8 mouse cellular contexts compared by ENCODE assay signal in the genomic region with DNA sequence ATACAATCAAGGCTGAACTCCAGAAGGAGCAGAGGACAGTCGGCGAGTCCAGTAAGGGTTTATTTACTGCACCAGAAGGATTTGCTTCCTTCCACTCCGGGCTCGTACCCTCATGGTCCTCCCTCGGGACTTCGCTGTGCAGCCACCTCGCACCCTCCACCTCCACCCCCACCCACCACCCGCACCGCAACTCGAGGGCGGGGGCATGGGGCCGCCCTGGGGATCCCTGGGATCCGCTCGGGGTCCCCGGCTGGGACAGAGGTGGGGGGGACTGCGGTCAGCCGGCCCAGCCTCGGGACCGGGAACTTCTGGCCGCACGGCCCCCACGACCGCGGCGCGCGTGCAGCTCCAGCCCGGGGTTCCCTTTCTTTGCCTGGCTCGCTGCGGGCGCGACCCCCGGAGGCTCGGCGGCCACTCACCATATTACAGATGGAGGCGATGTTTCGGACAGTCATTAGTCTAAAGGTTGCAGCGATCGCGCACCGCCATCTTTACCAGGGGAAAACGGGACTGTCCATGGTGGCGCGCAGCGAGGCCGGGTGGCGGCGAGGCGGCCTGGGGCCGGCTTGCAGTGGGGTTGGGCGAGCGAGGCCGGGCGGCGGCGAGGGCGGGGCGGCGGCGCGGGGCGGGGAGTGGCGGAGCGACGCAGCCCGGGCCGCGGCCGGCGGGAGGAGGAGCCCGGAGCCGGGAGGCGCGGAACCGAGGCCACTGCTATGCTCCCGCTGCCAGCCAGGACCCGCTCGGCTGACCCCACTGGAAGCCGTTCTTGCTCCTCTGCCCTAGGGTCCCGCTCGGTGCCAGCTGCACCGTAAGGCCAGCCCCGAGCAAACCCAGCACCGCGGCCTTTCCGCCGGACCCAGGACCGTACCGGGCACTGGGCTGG. TPM values are rescaled to one million over a fixed set of nuclear protein-coding genes. Genes with fewer than 3 reads are reported as not detected.
DNase-seq lines count a peak whose midpoint lies in the region; ATAC-seq and TF ChIP-seq lines count a peak whose summit lies in the region.

Usp46 (minus strand) TSS at position 601 of the 883 bp plus-strand sequence.

- H3K4me2 ChIP-seq in hindbrain, postnatal 0 days (ENCODE audit: low read depth, low read length), result peak within 1 kb of the TSS; percentile 91

- peak within 1 kb of the TSS; percentile 93 for H3K27ac ChIP-seq in hindbrain, postnatal 0 days

- intact Hi-C loops in left cerebral cortex, postnatal 25 days (cut with DNase I), result loop anchor here (5.0 to 10.0 kb wide), 3 partner anchors 129 to 1087 kb away; partner anchors contain the start of genes Pdgfra and Rasl11b

- peak within 1 kb of the TSS; percentile 98 for H3K9ac ChIP-seq in hindbrain, postnatal 0 days (replicated peaks; ENCODE audit: low read length)

- under 1% methylated on average over 72 of the region's 89 CpGs for WGBS in hindbrain, postnatal 0 days

- peak; percentile 82 for DNase-seq in adipocyte (ENCODE audit: low spot score)
- DNase-seq in gastrocnemius, postnatal 10 days, result peak; percentile 93
- DNase-seq in hindbrain, postnatal 0 days (ENCODE audit: low spot score), result peak; percentile 84
- DNase-seq in left cerebral cortex, postnatal 25 days (ENCODE audit: low spot score in 2 of 2), result peak; percentile 75 to 81
- DNase-seq in right cerebral cortex, postnatal 14 days, result peak; percentile 82
- peak; percentile 90 for DNase-seq in urinary bladder, postnatal 25 days (ENCODE audit: low spot score)

- TF ChIP-seq CTCF in hindbrain, postnatal 0 days (IDR thresholded peaks at IDR 0.05; ENCODE audit: low read depth), result no peak

- H3K4me1 ChIP-seq in hindbrain, postnatal 0 days (ENCODE audit: insufficient read depth, low read length), result peaks cover 26% of the 10 kb centered on the region

- peak; percentile 40 for ATAC-seq in common myeloid progenitor, adult 5-6 weeks (replicated peaks; ENCODE audit: low read depth, poor library complexity, severe bottlenecking)
- peak; percentile 91 for ATAC-seq in hindbrain, postnatal 0 days
- ATAC-seq in megakaryocyte-erythroid progenitor cell, adult 5-6 weeks (replicated peaks; ENCODE audit: low FRiP score, low TSS enrichment, poor library complexity, severe bottlenecking), result peak; percentile 32

- peak within 1 kb of the TSS; percentile 74 for H3K4me3 ChIP-seq in hindbrain, postnatal 0 days (ENCODE audit: low read length)

- no peaks in the 10 kb centered on the region for H3K36me3 ChIP-seq in hindbrain, postnatal 0 days (ENCODE audit: insufficient read depth, low read length)

- H3K27me3 ChIP-seq in hindbrain, postnatal 0 days (ENCODE audit: insufficient read depth, low read length), result no peaks in the 10 kb centered on the region

- no peaks in the 10 kb centered on the region for H3K9me3 ChIP-seq in hindbrain, postnatal 0 days (ENCODE audit: low read length)

RNA-seq across cellular contexts. Expression of gene Usp46, which starts in this region (rescaled TPM):
- 10.5 and 15.0 TPM in 2 replicates for total RNA-seq in common myeloid progenitor, adult 5-6 weeks (2017)
- total RNA-seq in gastrocnemius, postnatal 10 days (2021), result 10 to 100 TPM; 21.7 to 21.8 TPM
- total RNA-seq in hindbrain, postnatal 0 days (2014; rRNA removed), result 52.7 and 65.4 TPM in 2 replicates
- polyA plus RNA-seq in hindbrain, postnatal 0 days (2015; fragmentation: Nextera tagmentation; extraction: Ambion mirVana), result 39.1 and 40.5 TPM in 2 replicates
- total RNA-seq in left cerebral cortex, postnatal 25 days (2021), result 100 to 1,000 TPM; 148 to 153 TPM
- total RNA-seq in megakaryocyte-erythroid progenitor cell, adult 5-6 weeks (2014; fragmentation: Nextera tagmentation), result 37.3 and 54.5 TPM in 2 replicates
- 28.0 and 41.4 TPM in 2 replicates for total RNA-seq in megakaryocyte-erythroid progenitor cell, adult 5-6 weeks (2017)

Comparison
In these comparisons a context has a peak if more than half of its experiments do, and no peak if none do; other contexts are left out.
1. Peak in every context shown above with its lines: DNase-seq, ATAC-seq, H3K4me3 ChIP-seq and H3K27ac ChIP-seq.
2. ATAC-seq: peak in every context shown above with its lines; median percentile 91 in hindbrain, postnatal 0 days; 40 in common myeloid progenitor, adult 5-6 weeks; 32 in megakaryocyte-erythroid progenitor cell, adult 5-6 weeks.